Mouse (Mus musculus): ENCODE data around the gene Ppp1r13b. TPM values are rescaled to one million over a fixed set of nuclear protein-coding genes. Genes with fewer than 3 reads are reported as not detected.

The Ppp1r13b gene
- polyA plus RNA-seq, 2 experiments: 2.8 to 2.9 TPM

DNA sequence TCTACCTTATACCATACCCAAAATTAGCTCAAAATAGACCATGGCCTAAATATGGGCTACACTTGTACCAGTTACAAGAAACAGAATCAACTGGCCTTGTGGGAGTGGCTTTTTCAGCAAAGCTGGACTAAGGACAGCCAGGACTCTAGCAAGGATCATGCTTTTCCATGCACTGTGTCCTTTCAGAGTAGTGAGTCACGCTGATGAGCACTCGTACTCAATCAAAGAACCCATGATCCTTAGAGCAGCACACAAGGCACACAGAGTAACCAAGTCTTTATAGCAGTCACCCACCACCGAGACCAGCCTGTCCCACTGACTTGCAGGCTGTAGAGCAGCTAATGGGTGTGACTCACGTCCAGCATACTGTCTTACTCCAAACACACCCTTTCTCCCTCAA, 54.4 kb downstream of the Ppp1r13b start:
- Histone ChIP-seq H3K27me3 (ENCODE audit: control insufficient read depth, insufficient read depth, low read length) (no peaks in the 10 kb centered on the region), H3K4me2 (ENCODE audit: low read depth) (no peak overlapping the region), H3K9me3 (ENCODE audit: control insufficient read depth, low read length) (no peaks in the 10 kb centered on the region), H3K27ac (no peak overlapping the region), H3K4me3 (ENCODE audit: insufficient read depth in 1 of 2, low read depth in 2 of 2, low read length in 2 of 2) (no peak overlapping the region), H3K36me3 (replicated peaks; ENCODE audit: control insufficient read depth, insufficient read depth, low read depth) (no peaks in the 10 kb centered on the region), H3K9ac (replicated peaks) (no peak overlapping the region), H3K4me1 (replicated peaks; ENCODE audit: control insufficient read depth in 2 of 2, insufficient read depth in 2 of 2, low read length in 1 of 2) (no peaks in the 10 kb centered on the region)
- DNase-seq (ENCODE audit: low read depth in 3 of 3, low spot score in 3 of 3) (no peak), ATAC-seq (ENCODE audit: insufficient read depth) (no peak)
- 66% methylated on average over 4 of the region's 4 CpGs for WGBS (ENCODE audit: insufficient replicate concordance)
- TF ChIP-seq CTCF (IDR thresholded peaks at IDR 0.05; ENCODE audit: low read depth) (no peak), EP300 (IDR thresholded peaks at IDR 0.05; ENCODE audit: low read depth) (no peak)

DNA sequence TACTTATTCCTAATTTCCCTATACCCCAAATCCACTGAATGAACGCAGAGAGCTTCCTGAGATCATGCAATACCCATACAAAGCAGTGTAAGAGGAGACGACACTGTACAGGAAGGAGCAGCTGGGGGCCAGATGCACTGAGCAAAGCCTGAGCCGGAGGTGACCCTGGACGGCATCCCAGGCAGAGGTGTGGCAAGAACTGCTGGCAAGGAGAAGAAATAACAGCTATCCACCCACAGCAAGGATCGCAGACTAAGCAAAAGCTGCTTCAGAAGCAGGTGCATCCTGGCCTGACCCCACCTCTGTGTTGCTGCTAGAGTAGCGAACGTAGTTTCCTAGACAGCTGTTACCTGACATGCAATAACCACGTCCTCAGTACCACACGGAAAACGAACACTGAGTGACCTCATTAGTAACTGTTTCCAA, 54.9 kb downstream of the Ppp1r13b start:
- no peaks in the 10 kb centered on the region for H3K9me3 ChIP-seq (ENCODE audit: control insufficient read depth, low read length)
- no peaks in the 10 kb centered on the region for H3K4me1 ChIP-seq (replicated peaks; ENCODE audit: control insufficient read depth in 2 of 2, insufficient read depth in 2 of 2, low read length in 1 of 2)
- no peak overlapping the region for H3K4me3 ChIP-seq (ENCODE audit: insufficient read depth in 1 of 2, low read depth in 2 of 2, low read length in 2 of 2)
- no peak for DNase-seq (ENCODE audit: low read depth in 3 of 3, low spot score in 3 of 3)
- no peak for ATAC-seq (ENCODE audit: insufficient read depth)
- no peak overlapping the region for H3K9ac ChIP-seq (replicated peaks)
- WGBS (ENCODE audit: insufficient replicate concordance): 63% methylated on average over 10 of the region's 10 CpGs
- no peak overlapping the region for H3K27ac ChIP-seq
- no peaks in the 10 kb centered on the region for H3K36me3 ChIP-seq (replicated peaks; ENCODE audit: control insufficient read depth, insufficient read depth, low read depth)
- TF ChIP-seq EP300 (IDR thresholded peaks at IDR 0.05; ENCODE audit: low read depth) (no peak), CTCF (IDR thresholded peaks at IDR 0.05; ENCODE audit: low read depth) (no peak)
- no peak overlapping the region for H3K4me2 ChIP-seq (ENCODE audit: low read depth)
- no peaks in the 10 kb centered on the region for H3K27me3 ChIP-seq (ENCODE audit: control insufficient read depth, insufficient read depth, low read length)

DNA sequence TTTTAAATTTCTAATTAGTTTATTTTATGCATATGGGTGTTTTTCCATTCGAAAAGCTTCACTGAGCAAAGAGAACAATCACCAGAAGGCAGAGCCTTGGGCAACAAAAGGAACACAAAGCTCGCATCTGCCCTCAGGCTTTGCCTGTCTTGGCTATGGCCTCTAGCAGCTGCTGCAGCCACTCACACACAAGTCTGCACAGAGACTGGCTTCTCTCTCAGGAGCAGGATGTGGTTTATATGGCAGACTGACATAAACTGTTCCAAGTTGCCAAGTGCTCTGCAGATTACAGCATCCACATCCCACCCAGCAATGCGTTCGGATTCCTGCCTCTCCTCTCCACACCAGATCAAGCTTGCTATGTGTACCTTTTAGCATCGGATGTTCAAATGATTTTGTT, 56.2 kb downstream of the Ppp1r13b start:
- TF ChIP-seq EP300 (IDR thresholded peaks at IDR 0.05; ENCODE audit: low read depth) (no peak), CTCF (IDR thresholded peaks at IDR 0.05; ENCODE audit: low read depth) (no peak)
- Histone ChIP-seq H3K4me2 (ENCODE audit: low read depth) (no peak overlapping the region), H3K27me3 (ENCODE audit: control insufficient read depth, insufficient read depth, low read length) (no peaks in the 10 kb centered on the region), H3K9me3 (ENCODE audit: control insufficient read depth, low read length) (no peaks in the 10 kb centered on the region), H3K4me1 (replicated peaks; ENCODE audit: control insufficient read depth in 2 of 2, insufficient read depth in 2 of 2, low read length in 1 of 2) (no peaks in the 10 kb centered on the region), H3K4me3 (ENCODE audit: insufficient read depth in 1 of 2, low read depth in 2 of 2, low read length in 2 of 2) (no peak overlapping the region), H3K36me3 (replicated peaks; ENCODE audit: control insufficient read depth, insufficient read depth, low read depth) (no peaks in the 10 kb centered on the region), H3K27ac (no peak overlapping the region), H3K9ac (replicated peaks) (no peak overlapping the region)
- no peak for DNase-seq (ENCODE audit: low read depth in 3 of 3, low spot score in 3 of 3)
- WGBS (ENCODE audit: insufficient replicate concordance): 69% methylated on average over 5 of the region's 5 CpGs
- no peak for ATAC-seq (ENCODE audit: insufficient read depth)

DNA sequence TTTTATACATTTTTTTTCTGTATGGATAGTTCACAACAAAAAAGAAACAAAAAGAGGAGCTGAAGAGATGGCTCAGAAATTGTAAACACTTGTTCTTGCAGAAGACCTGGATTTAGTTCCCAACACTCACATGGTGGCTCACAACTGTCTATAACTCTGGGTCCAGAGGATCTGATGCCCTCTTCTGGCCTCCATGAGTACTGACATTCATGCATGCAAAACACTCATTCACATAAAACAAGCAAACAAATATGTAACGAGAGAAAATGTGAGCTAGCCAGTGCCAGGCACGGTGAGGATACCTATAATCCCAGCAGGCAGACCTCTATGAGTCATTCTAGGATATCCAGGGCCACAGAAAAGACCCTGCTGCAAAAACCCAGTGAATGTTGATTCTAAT, 56.7 kb downstream of the Ppp1r13b start:
- H3K9me3 ChIP-seq (ENCODE audit: control insufficient read depth, low read length): no peaks in the 10 kb centered on the region
- H3K27me3 ChIP-seq (ENCODE audit: control insufficient read depth, insufficient read depth, low read length): no peaks in the 10 kb centered on the region
- ATAC-seq (ENCODE audit: insufficient read depth): no peak
- no peak overlapping the region for H3K4me3 ChIP-seq (ENCODE audit: insufficient read depth in 1 of 2, low read depth in 2 of 2, low read length in 2 of 2)
- H3K36me3 ChIP-seq (replicated peaks; ENCODE audit: control insufficient read depth, insufficient read depth, low read depth): no peaks in the 10 kb centered on the region
- 56% methylated on average over 2 of the region's 2 CpGs for WGBS (ENCODE audit: insufficient replicate concordance)
- H3K4me1 ChIP-seq (replicated peaks; ENCODE audit: control insufficient read depth in 2 of 2, insufficient read depth in 2 of 2, low read length in 1 of 2): no peaks in the 10 kb centered on the region
- TF ChIP-seq CTCF (IDR thresholded peaks at IDR 0.05; ENCODE audit: low read depth) (peak; percentile 64), EP300 (IDR thresholded peaks at IDR 0.05; ENCODE audit: low read depth) (no peak)
- DNase-seq (ENCODE audit: low read depth in 3 of 3, low spot score in 3 of 3): no peak
- H3K4me2 ChIP-seq (ENCODE audit: low read depth): no peak overlapping the region
- no peak overlapping the region for H3K27ac ChIP-seq
- no peak overlapping the region for H3K9ac ChIP-seq (replicated peaks)

DNA sequence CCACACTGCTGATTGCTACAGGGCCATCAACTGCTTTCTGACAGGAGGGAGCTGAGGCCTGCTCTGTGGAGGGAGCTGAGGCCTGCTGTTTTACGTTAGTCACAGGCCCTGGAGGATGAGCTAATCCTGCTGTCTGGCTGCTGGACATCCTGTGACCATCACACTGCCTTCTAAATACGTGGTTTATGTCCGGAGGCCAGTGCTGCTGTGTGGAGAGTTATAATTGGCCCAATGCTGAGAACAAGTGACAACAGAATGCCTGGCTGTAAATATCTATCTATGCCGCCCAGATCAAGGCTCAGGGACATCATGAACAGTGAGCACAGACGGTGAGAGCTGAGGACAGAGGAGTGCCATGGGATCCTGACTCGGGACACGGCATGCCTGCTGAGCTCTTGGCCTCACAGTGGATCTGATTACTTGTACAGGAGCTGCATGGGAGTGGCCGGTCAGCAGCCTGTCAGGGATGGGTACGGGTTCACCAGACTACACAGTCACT, 59.6 kb downstream of the Ppp1r13b start:
- Histone ChIP-seq H3K4me3 (ENCODE audit: insufficient read depth in 1 of 2, low read depth in 2 of 2, low read length in 2 of 2) (no peak overlapping the region), H3K27ac (no peak overlapping the region), H3K9ac (replicated peaks) (no peak overlapping the region), H3K4me2 (ENCODE audit: low read depth) (no peak overlapping the region), H3K27me3 (ENCODE audit: control insufficient read depth, insufficient read depth, low read length) (no peaks in the 10 kb centered on the region), H3K9me3 (ENCODE audit: control insufficient read depth, low read length) (no peaks in the 10 kb centered on the region), H3K4me1 (replicated peaks; ENCODE audit: control insufficient read depth in 2 of 2, insufficient read depth in 2 of 2, low read length in 1 of 2) (0 out of 4 replicates have a peak, but pooled peaks cover 0 to under 1% of the 10 kb centered on the region in 2 experiments), H3K36me3 (replicated peaks; ENCODE audit: control insufficient read depth, insufficient read depth, low read depth) (no peaks in the 10 kb centered on the region)
- WGBS (ENCODE audit: insufficient replicate concordance): 76% methylated on average over 9 of the region's 9 CpGs
- no peak for DNase-seq (ENCODE audit: low read depth in 3 of 3, low spot score in 3 of 3)
- no peak for TF ChIP-seq EP300 (IDR thresholded peaks at IDR 0.05; ENCODE audit: low read depth)
- TF ChIP-seq CTCF (IDR thresholded peaks at IDR 0.05; ENCODE audit: low read depth): no peak
- ATAC-seq (ENCODE audit: insufficient read depth): no peak

Measured in liver, embryonic 14.5 days (tissue).